Mouse (Mus musculus): ENCODE measurements around the gene D10Jhu81e.
"Not testable (repeated sequence)": the region's sequence is repeated elsewhere in the genome, so short reads cannot be mapped to it uniquely, and the experiment has no call there.

D10Jhu81e gene

DNA sequence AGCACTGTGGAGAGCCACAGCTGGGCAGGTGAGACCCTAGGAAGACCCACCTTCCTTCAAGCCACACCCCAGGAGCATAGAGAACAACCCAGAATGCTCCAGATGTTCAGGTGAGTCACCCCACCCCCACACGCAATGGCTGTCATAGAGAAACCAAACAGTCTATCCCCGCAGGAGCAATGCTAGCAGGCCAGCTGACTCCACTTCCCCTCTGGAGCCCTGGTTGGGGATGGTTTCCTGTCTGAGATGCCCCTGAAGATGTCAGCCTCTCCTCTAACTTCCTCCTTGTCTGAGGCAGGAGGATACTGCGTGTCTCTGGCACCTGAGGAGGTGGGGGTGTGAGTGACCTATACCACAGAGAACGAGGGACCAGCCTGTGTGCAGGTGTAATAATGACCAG lies 35.2 kb downstream of the D10Jhu81e start:
- no peak for DNase-seq (ENCODE audit: extremely low read depth, low read depth, low spot score)

DNA sequence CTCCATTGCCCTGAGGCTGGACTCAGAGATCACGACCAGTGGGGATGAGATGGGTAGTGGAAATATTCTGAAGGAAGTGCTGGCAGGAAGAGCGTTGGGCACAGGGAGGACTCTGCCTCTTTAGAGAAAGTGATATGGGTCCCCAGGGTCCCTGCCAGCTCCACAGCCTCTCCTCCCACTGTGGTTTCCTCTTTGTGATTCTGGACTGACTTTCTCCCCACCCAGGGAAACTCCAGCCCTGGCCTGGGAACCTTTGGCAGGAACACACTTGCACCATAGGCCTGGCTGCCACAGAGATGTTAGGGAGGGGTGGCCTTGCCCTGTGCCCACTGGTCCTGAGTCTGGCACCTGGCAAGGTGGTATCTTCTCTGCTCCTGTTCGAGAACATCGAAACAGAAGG lies 39.6 kb downstream of the D10Jhu81e start:
- DNase-seq (ENCODE audit: extremely low read depth, low read depth, low spot score), result no peak

DNA sequence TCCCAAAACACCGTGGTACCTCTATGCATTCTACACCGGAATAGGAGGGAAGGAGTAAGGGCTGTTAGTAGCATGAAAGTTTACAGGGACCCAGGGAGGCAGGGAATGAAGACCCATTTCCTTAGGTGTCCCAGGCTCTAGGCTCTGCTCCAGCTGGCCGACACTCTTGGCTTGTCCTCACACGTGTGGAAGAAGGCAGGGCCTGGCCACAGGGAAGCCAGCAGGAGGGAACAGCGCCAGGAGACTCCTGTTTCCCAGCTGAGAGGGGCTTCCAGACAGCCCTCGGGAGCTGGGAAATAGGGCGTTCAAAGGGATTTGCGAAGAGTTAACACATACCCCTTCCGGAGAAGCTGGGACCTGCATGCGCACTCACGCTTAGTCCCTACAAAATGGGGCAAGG lies 40.2 kb downstream of the D10Jhu81e start:
- no peak for DNase-seq (ENCODE audit: extremely low read depth, low read depth, low spot score)

DNA sequence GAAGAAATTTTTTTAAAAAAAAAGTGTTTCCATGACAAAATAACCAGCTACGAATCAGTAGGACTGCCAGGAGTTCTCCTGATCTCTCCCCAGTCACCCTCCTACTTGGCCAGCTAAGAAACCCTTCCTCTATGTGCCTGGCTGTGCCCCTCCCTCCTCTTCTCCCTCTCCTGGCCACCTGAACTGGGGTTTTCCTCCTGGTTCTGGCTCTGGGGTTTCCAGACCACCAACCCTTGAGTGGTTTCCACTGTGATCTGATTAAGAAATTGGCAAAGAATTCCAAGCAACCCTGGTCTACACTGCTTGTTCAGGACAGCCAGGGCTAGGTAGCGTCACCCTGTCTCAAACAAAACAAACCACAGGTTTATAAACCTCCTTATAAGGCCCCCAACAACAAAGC lies 40.9 kb downstream of the D10Jhu81e start:
- DNase-seq (ENCODE audit: extremely low read depth, low read depth, low spot score), result no peak

DNA sequence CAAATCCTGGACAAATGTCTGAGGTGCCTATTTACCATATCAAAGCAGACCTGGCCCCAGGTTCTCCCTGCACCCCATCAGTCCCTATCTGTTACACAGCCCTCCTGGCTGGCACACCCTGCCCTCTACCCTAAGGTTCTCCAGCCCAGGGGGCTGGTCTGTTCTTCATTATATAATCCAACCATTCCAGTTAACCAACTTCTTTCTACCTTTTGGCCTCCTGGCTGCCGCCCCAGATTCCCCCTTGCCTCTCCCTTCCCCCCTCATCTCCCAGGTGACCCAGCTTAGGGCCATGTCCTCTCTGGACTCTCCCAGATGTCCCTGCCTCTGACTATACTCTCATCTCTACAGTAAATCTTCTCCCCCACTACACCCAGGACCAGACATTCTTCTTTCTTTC lies 41.7 kb downstream of the D10Jhu81e start:
- DNase-seq (ENCODE audit: extremely low read depth, low read depth, low spot score), result no peak

DNA sequence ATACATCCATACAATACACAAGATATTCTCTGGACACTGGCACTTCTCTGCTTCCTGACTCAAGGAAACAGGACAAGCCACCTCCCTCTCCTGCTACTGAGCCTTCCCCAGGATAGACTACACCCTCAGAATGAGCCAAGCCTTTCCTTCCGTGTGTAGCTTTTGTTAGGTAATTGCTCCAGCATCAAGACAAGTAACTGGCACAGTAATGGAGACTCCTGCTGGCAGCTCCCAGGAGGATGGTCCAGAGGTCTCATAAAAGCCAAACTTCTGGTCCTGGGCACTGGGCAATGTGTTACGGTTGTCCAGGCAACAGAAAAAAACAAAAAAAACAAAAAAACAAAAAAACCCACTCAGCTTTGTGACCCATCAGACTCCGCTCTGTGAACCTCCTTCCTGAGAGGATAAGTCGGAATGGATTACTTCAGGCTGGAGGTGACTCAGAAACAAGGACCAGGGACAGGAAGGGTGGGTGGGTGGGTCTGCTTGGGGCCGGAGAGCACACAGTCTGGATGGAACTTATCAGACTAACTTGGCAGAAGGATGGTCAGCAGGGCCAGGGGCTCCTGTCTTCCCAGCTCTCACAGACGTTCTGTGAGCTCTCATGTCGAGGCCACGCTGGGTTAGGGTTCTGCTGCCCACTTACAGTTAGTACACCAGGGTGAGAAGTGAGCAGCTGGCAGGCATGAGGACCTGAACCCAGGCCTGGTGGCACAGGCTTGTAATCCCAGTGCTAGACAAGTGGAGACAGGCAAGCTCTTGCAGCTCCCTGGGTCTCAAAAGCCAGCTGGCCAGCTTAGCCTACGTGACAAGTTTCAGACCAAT lies 42.3 kb downstream of the D10Jhu81e start:
- DNase-seq (ENCODE audit: extremely low read depth, low read depth, low spot score), result peak; percentile 70

DNA sequence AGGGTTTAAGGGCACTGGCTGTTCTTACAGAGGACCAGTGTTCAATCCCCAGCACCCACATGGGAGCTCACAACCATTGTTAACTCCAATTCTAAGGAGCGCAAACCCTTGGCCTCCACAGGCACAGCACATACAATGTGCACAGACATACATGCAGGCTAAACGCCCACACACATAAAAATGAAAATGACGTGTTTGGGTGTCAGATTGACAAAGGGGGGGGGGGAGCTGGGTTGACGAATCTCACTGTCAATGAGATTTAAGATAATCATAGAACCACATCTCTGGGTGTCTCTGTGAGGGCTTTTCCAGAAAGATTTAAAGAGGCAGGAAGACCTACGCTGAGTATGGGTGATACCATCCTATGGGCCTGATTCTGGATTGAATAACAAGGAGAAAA lies 43.3 kb downstream of the D10Jhu81e start:
- no peak for DNase-seq (ENCODE audit: extremely low read depth, low read depth, low spot score)

DNA sequence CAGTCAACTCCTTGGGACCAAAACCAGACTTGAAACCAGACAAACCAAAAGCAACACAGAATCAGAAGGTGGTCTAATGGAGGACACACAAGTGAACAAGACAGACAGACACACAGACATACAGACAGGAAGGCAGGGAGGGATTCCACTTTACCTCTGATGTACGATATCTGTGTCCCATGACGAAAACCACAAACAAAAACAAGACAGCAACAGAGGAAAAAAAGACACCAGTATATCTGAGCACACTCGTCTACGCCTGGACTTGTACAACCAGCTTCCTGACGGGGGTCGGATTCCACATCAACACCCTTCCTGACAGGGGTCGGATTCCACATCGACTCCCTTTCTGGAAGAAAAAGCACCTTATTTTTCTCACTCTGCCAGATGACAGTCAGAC lies 44.5 kb downstream of the D10Jhu81e start:
- not testable (repeated sequence) for DNase-seq (ENCODE audit: extremely low read depth, low read depth, low spot score)

DNA sequence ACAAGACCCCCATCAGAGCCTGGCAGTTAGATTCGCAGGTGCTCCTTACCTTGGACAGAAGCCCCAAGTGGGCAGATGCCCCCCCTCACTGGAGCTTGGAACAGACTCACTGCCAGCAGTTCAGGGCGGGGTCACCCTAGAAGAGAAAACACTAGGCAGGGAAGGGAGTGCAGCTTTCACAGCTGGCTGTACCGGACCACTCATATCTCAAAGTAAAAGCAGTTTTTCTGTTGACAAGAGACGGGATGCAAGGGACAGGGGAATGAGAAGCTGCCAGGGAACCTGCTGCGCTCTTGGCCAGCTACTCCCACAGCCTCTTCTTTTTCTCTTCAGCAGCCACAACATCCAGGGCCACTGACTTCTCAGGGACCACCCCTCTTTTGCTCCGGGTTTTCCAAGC lies 45.4 kb downstream of the D10Jhu81e start:
- DNase-seq (ENCODE audit: extremely low read depth, low read depth, low spot score), result not testable (repeated sequence)

DNA sequence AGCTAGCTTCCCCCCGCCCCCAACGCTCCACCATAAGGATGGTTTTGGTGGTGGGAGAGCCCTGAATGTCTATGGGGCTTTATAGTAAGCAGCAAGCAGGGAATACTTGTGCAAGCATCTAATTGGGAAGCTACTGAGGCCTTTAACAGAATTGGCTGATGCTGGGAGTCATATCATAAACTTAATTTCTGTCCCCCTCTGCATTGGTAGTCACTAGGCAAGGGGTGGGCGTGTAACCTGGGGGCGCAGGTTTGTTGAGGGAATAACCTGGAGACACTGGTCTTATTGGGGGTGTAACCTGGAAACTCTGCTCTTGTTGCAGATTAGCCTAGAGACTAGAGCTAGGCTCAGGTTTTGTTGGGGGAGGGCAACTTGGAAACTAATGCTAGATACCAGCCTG lies 50.2 kb downstream of the D10Jhu81e start:
- no peak for DNase-seq (ENCODE audit: extremely low read depth, low read depth, low spot score)

DNA sequence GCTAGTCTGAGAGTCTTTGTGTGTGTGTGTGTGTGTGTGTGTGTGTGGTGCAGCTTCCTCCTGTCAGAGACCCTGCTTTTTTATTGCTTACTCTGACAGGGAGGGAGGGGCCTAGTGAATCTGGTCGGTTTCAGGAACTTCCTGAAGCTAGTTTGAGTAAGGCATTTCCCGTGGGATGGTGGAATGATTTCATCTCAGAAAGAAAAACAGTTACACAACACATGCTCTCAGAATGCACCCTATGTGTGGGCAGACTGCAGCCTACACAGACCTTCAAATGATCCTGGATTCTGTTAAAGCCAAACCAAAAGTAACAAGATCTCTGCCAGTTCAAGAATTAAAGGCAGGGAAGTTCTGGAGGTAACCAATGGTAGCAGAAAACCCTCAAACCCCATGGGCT lies 54.4 kb downstream of the D10Jhu81e start:
- peak; percentile 67 for DNase-seq (ENCODE audit: extremely low read depth, low read depth, low spot score)

DNA sequence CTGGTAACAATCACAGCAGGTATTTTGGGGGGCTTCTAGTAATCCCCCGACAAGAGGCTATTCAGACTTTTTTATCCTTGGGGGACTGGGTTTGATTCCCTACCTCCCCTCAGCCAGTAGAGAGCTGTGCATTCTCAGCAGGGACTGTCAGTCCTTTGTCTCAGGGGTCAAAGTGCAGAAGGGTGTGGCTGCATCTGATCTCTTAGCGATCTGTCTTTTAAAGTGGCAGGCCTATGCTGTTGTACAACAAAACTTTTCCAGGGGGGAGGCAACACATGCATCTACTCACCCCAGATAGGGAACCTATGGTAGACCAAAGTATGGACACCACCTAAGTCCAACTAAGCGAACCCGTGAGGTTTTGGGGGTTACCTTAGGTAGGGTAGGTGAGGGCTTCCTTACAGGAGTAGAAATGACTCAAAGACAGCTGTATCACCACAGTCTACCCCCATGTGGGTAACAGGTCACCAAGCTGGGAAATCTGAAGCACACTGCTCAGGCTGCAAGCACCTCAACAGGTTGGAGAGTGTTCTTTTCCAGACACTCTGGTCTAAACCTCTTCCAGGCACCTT lies 55.0 kb downstream of the D10Jhu81e start:
- no peak for DNase-seq (ENCODE audit: extremely low read depth, low read depth, low spot score)

Measured in fat pad, adult 2 months (tissue).